Mouse (Mus musculus): ENCODE measurements around the gene Cerk.

Gene Cerk

DNA sequence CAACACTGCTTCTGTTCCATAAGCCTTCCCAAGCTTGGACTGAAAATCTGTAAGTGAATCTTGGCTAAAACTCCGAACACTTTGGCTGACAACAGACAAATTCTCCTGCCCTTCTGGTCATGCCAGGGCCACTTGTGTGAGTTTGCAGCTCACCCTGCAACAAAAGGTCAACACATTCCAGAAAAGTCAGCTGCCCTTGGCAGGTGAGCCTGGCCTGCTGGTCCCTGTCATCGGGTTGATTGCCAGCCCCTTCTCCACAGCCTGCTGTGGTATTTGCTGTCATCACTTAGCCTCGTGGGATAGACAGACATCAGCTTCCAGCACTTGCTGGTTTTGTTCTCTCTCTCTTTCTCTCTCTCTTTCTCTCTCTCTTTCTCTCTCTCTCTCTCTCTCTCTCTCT lies 13.8 kb downstream of the Cerk start:
- in situ Hi-C loops (cut with MboI; ENCODE audit: unreplicated experiment in 2 of 2) = no loop called here

DNA sequence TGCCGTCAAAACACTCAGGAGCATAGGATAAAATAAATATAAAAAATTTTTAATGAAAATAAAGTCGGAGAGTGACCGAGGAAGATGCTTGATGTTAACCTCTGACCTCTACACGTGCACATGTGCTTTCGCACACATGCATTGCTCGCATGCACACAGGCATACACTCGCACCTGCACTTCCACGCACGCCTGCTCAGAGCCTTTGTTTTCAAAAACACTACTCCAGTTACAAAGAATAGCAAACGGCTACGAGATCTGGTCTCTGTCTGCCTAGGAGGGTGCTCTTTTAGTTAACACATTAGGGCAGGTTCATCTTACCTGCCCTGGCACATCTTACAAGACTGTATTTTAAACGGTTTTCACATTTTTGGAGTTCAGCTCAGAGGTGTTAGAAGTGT lies 14.6 kb downstream of the Cerk start:
- in situ Hi-C loops (cut with MboI; ENCODE audit: unreplicated experiment in 2 of 2) = no loop called here

- in situ Hi-C loops (cut with MboI; ENCODE audit: unreplicated experiment in 2 of 2) = no loop called here
Observed at GRCm38 (mm10) chr15:86169817-86170110, 16.2 kb downstream of the Cerk start.

DNA sequence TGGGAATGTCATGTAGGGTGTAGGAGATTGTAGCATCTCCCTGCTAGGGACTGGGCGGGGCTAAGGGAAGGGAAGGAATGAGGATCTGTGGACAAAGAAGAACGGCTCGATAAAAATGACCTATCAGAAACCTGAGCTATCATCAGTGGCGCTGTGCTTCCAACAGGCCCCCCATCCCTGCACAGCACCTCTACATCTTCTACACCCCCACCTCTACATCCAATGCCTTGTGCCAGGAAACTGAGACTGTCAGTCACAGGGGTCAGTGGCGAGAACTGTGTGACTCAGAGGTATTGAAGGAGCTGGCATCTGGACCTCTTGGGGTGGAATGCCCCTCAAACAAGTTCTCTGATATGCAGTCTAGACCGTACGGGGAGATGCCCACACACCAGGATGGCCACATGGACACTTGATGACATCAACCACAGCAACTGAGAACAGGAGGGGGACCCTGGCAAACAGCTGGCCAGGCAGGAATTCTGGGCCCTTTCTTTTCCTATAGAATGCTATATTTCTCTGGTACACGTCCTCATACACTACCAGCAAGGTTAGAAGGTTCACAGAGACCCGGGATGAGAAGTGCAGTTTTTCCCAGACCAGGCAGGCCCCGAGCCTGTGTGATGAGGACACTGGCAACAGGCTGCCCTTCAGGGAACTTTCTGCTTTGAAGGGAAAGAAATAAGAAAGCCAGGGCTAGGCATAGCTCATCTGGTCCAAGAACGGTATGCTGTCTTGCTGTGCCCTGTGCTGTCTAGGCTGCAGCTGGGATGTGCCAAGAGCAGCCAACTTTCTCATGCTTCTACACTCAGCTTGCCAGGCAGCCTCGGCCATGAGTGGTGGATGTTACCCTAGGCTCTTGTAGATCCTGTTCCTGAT lies 16.8 kb downstream of the Cerk start:
- in situ Hi-C loops (cut with MboI; ENCODE audit: unreplicated experiment in 2 of 2) = no loop called here

- in situ Hi-C loops (cut with MboI; ENCODE audit: unreplicated experiment in 2 of 2) = no loop called here
Observed at GRCm38 (mm10) chr15:86168505-86168867, 17.5 kb downstream of the Cerk start.

DNA sequence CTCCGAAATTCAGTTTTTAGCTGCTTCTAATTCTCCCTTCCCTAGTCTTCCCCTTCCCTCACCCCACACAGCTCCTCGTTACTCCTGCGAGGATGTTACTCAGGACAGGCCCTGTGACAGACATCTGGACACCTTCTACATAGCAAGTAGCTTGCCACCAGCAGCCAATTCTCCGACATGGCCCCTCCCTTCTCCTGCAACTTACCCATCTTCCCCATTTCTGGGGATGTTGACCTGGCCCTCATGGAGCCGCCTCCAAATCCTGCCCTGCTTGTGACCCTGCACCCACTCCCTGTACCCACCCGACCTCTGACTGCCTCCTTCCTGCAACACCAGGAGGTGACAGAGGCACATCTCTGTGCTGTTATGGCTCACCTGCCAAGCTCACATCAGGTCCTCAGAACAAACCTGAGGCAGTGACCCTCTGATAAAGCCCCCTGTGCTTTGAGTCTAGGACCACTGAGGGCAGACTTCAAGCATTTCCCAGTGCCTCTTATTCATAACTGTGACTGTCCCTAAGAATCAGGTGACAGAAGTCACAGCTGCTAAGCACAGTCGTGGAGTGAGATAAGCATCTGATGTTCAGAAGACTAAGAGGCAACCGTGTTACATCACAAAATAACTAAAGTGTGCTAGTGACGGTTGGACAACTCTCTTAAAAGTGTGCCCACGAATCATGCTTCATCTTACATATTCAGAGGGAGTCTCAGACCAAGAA lies 18.0 kb downstream of the Cerk start:
- in situ Hi-C loops (cut with MboI; ENCODE audit: unreplicated experiment in 2 of 2) = no loop called here

- in situ Hi-C loops (cut with MboI; ENCODE audit: unreplicated experiment in 2 of 2) = no loop called here
Observed at GRCm38 (mm10) chr15:86167032-86167655, 18.8 kb downstream of the Cerk start.

DNA sequence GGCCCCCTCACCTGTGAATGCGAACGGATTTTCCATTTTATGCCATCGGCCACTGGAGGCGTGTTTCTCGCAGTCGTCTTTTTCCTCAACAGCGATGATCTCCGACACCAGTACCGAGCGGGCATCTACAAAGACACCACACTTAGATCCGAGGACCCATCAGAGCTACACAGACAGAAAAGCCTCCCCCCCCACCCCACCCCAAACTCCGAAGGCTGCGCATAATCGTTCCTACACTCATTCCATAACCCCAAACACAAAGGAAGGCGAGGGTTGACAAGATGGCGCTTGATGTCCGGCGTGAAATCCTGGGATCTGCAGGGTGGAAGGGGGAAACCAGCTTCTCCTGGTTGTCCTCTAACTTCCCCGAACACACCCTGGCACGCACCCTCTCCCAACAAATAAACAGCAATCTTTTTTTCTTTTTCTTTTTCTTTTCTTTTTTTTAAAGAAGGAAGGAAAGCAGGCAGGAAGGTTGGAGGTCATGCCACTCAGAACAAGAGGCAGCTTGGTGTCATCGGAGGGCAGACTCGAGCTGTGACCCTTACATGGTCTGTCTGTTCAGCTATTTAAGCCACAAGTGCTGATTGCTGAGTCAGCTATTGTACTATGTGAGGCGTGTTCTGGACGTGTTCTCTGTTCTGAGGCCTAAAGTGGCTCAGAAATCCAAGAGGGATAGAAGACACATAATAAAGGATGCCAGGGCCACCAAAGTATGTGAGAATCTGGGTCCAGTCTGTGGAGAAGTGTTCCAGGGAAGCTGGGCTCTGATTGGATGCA lies 19.9 kb downstream of the Cerk start:
- in situ Hi-C loops (cut with MboI; ENCODE audit: unreplicated experiment in 2 of 2) = no loop called here

DNA sequence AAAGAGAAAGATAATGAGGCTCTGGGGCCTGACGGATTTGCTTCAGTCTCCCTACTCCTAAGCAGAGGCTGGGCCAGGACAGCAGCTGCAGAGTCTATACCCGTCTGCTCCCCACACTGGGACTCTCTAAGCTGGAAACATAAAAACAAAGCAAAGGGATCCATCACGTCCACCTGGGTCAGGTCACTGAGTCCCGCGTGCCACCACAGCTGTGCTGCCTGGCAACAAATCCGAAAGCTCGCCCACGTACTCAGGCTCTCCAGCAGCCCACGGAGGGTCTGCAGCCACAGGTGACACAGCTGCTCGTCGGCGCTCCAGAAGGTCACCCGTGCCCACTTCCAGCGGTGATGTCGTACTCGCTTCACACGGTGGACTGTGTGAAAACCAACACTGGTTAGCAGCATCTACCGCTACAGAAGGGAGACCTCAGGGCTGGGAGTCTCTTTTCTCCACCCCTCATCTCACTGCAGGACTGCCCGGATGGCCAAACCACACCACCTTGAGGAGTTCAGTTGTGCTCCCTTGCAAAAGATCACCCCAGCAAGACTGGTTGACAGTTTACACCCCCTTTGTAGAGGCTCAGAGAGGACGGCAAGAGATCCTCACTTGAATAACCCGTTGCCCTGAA lies 21.1 kb downstream of the Cerk start:
- in situ Hi-C loops (cut with MboI; ENCODE audit: unreplicated experiment in 2 of 2) = loop anchor here in 1 of 2 experiments (5.0 kb wide), 1 partner anchor 37 kb away; no protein-coding TSS in a partner anchor

DNA sequence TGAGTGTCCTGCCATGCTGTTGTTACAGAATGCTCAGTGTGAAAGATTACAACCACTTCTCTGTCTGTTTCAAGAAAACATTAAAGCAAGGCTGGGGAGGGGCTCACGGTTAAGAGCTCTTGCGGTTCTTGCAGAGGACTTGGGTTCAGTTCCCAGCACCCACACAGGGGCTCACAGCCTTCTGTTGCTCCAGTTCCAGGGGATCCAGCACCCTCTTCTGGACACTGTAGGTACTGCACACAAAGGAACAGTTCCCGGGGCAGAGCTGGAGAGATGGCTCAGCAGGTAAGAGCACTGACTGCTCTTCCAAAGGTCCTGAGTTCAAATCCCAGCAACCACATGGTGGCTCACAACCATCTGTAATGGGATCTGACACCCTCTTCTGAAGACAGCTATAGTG lies 24.1 kb downstream of the Cerk start:
- in situ Hi-C loops (cut with MboI; ENCODE audit: unreplicated experiment in 2 of 2) = loop anchor here in 1 of 2 experiments (5.0 kb wide), 1 partner anchor 41 kb away; no protein-coding TSS in a partner anchor

- in situ Hi-C loops (cut with MboI; ENCODE audit: unreplicated experiment in 2 of 2) = loop anchor here in 1 of 2 experiments (5.0 kb wide), 1 partner anchor 41 kb away; no protein-coding TSS in a partner anchor
Observed at GRCm38 (mm10) chr15:86160906-86161305, 25.0 kb downstream of the Cerk start.

- in situ Hi-C loops (cut with MboI; ENCODE audit: unreplicated experiment in 2 of 2) = loop anchor here in 1 of 2 experiments (5.0 kb wide), 1 partner anchor 43 kb away; no protein-coding TSS in a partner anchor
Observed at GRCm38 (mm10) chr15:86159719-86160118, 26.2 kb downstream of the Cerk start.

DNA sequence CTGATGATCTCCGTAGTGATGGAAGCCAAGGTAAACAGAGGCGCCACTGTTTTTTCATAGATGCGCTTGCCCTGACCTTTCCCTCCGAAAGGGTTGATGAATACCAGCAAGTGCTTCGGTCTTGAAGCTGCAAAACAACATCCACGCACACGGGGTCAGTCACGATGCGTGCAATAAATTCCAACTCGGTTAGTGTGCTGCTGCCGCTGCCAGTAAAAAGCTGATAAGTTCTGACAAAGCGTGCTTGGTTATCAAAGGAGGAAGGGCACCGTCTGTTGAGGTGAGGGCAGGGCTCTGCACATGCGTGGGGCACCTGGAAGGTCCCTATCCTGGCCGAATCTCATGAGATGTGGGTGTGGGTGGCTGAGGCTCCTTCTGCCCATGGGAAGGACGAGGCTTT lies 26.8 kb downstream of the Cerk start:
- in situ Hi-C loops (cut with MboI; ENCODE audit: unreplicated experiment in 2 of 2) = no loop called here

GRCm38 (mm10) chr15:86156492-86156891 lies 29.4 kb downstream of the Cerk start:
- in situ Hi-C loops (cut with MboI; ENCODE audit: unreplicated experiment in 2 of 2) = no loop called here

- in situ Hi-C loops (cut with MboI; ENCODE audit: unreplicated experiment in 2 of 2) = loop anchor here in 1 of 2 experiments (5.0 kb wide), 1 partner anchor 49 kb away; no protein-coding TSS in a partner anchor
Observed at GRCm38 (mm10) chr15:86153481-86153960, 32.4 kb downstream of the Cerk start.

DNA sequence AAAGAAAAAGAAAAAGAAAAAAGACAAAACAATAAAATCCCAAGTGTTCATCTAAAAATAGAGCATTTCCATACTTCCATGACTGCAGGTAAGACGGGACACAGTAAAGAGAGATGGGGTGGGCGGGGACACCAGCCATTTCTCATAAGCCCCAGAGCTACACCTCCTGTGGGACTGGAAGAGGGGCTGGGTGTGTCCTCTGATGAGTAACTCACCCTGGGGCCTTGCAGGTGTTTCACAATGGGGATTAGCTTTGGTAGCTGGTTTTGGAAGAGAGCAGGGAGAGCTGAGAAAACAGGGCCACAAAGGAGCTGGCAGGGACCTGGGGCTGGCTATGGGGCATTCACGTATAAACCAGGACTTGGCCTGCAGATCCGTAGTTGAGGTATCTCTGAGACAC lies 35.3 kb downstream of the Cerk start:
- in situ Hi-C loops (cut with MboI; ENCODE audit: unreplicated experiment in 2 of 2) = loop anchor here in 1 of 2 experiments (5.0 kb wide), 1 partner anchor 52 kb away; no protein-coding TSS in a partner anchor

DNA sequence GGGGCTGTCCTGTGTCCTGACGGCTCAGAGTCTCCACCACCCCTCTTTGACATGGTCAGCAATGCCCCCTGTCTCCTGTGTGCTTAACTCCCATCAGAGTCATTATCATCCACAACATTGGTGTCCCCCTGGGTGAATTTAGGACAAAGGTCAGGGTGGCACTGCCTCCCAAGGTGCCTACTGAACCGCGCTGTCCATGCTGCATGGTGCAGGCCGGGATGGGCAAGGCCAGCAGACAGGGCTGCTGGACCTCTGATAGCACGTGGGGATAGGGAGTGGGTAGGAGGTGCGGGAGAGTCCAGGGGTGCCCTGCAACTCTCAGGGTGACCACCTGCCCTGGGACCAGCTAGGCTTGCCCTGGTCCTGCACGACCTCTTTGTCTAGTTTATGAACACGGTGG lies 39.0 kb downstream of the Cerk start:
- in situ Hi-C loops (cut with MboI; ENCODE audit: unreplicated experiment in 2 of 2) = no loop called here

GRCm38 (mm10) chr15:86145046-86145445 lies 40.9 kb downstream of the Cerk start:
- in situ Hi-C loops (cut with MboI; ENCODE audit: unreplicated experiment in 2 of 2) = no loop called here

- in situ Hi-C loops (cut with MboI; ENCODE audit: unreplicated experiment in 2 of 2) = no loop called here
Observed at GRCm38 (mm10) chr15:86144577-86144976, 41.4 kb downstream of the Cerk start.

DNA sequence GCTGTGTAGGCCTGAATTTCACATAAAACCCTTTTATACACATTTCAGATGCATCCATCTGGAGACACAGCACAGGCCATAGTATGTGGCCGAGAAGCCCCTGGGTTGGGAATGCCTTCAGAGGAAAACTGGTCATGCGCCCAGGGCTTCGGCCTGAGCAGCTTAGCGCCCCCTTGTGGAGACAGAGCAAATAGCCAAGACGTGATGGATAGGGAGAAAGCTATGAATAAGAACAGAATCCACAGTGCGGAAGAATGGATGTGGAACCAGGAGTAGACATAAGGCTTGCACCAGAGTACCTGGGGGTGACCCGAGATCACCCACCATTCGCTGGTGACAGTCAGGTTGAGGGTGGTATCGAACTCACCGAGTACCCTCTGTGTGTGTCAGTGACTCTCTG lies 45.6 kb downstream of the Cerk start:
- in situ Hi-C loops (cut with MboI; ENCODE audit: unreplicated experiment in 2 of 2) = no loop called here

All from v-Abl transformed pro-B cells (cell line).